Mouse (Mus musculus): ENCODE data around the gene Pdcl2. TPM values are rescaled to one million over a fixed set of nuclear protein-coding genes. Genes with fewer than 3 reads are reported as not detected.

The Pdcl2 gene
- total RNA-seq, 1 experiment: 2.0 TPM

- DNase-seq (ENCODE audit: low read depth, low spot score): no peak
- Histone ChIP-seq H3K4me1 (ENCODE audit: control insufficient read depth in 2 of 2, insufficient read depth in 2 of 2, low read length in 2 of 2, poor library complexity in 1 of 2) (peaks cover 4 to 11% of the 10 kb centered on the region in 2 experiments; a peak in 3 of 4 replicates), H3K27ac (ENCODE audit: insufficient read depth, low read depth, low read length, poor library complexity, severe bottlenecking) (no peak within 1 kb of the TSS), H3K9ac (ENCODE audit: insufficient read depth, low read depth, low read length, poor library complexity, severe bottlenecking) (peak within 1 kb of the TSS; percentile 49; the same call in 1 of the 2 replicates), H3K9me3 (ENCODE audit: control insufficient read depth, insufficient read depth, low read depth, low read length) (no peaks in the 10 kb centered on the region), H3K4me3 (ENCODE audit: insufficient read depth in 1 of 2, low read depth in 1 of 2, low read length in 2 of 2, poor library complexity in 1 of 2, severe bottlenecking in 1 of 2) (peak within 1 kb of the TSS; percentile 60 to 64), H3K36me3 (ENCODE audit: control insufficient read depth, insufficient read depth, low read length, poor library complexity, severe bottlenecking) (no peaks in the 10 kb centered on the region)
- TF ChIP-seq CHD2 (IDR thresholded peaks at IDR 0.05; ENCODE audit: low read depth, low read length) (no peak), MAFK (IDR thresholded peaks at IDR 0.05; ENCODE audit: insufficient read depth, low read depth, low read length) (no peak), ZC3H11A (IDR thresholded peaks at IDR 0.05; ENCODE audit: borderline replicate concordance, low read depth, low read length) (no peak), HCFC1 (IDR thresholded peaks at IDR 0.05; ENCODE audit: borderline replicate concordance, insufficient read depth, low read length) (no peak), ZNF384 (IDR thresholded peaks at IDR 0.05; ENCODE audit: low read depth, low read length) (no peak)
- in situ Hi-C loops (cut with MboI; ENCODE audit: low sequenced_read_pairs in 2 of 2, unreplicated experiment in 2 of 2): no loop called here
Observed at GRCm38 (mm10) chr5:76363453-76364104, 32.6 kb upstream of the Pdcl2 start, which contains the start of gene Nmu. TSS of gene Nmu (minus strand) at chr5:76363788.

- DNase-seq (ENCODE audit: low read depth, low spot score): no peak
- no peak overlapping the region for H3K4me3 ChIP-seq (ENCODE audit: insufficient read depth in 1 of 2, low read depth in 1 of 2, low read length in 2 of 2, poor library complexity in 1 of 2, severe bottlenecking in 1 of 2)
- H3K4me1 ChIP-seq (ENCODE audit: control insufficient read depth in 2 of 2, insufficient read depth in 2 of 2, low read length in 2 of 2, poor library complexity in 1 of 2): peaks cover 1 to 11% of the 10 kb centered on the region in 2 experiments; a peak in 1 of 4 replicates
- no peaks in the 10 kb centered on the region for H3K9me3 ChIP-seq (ENCODE audit: control insufficient read depth, insufficient read depth, low read depth, low read length)
- no peak overlapping the region for H3K27ac ChIP-seq (ENCODE audit: insufficient read depth, low read depth, low read length, poor library complexity, severe bottlenecking)
- TF ChIP-seq CHD2 (IDR thresholded peaks at IDR 0.05; ENCODE audit: low read depth, low read length): no peak
- TF ChIP-seq ZNF384 (IDR thresholded peaks at IDR 0.05; ENCODE audit: low read depth, low read length): no peak
- TF ChIP-seq HCFC1 (IDR thresholded peaks at IDR 0.05; ENCODE audit: borderline replicate concordance, insufficient read depth, low read length): no peak
- TF ChIP-seq MAFK (IDR thresholded peaks at IDR 0.05; ENCODE audit: insufficient read depth, low read depth, low read length): no peak
- TF ChIP-seq ZC3H11A (IDR thresholded peaks at IDR 0.05; ENCODE audit: borderline replicate concordance, low read depth, low read length): no peak
- H3K36me3 ChIP-seq (ENCODE audit: control insufficient read depth, insufficient read depth, low read length, poor library complexity, severe bottlenecking): no peaks in the 10 kb centered on the region
- in situ Hi-C loops (cut with MboI; ENCODE audit: low sequenced_read_pairs in 2 of 2, unreplicated experiment in 2 of 2): no loop called here
- no peak overlapping the region for H3K9ac ChIP-seq (ENCODE audit: insufficient read depth, low read depth, low read length, poor library complexity, severe bottlenecking)
Observed at GRCm38 (mm10) chr5:76360786-76361185, 29.8 kb upstream of the Pdcl2 start.

DNA sequence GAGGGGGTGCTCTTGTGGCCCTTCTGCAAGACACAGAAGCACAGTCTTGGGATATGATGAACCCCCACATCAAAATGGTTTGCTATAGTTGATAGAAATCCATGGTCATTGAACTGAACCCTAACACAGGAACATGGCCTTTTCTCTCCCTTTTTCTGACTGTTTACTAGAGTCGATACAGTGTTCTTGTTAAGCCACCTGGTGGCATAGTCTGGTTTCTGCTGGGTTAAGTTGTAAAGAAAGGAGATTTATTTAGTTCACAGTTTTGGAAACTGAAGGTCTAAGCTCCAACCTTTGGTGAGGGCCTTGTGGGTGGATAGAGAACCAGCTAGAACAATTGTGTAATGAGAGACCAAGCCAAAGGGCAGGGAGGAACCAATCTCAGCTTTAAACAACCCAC lies 29.1 kb upstream of the Pdcl2 start:
- H3K4me1 ChIP-seq (ENCODE audit: control insufficient read depth in 2 of 2, insufficient read depth in 2 of 2, low read length in 2 of 2, poor library complexity in 1 of 2): peaks cover 1 to 9% of the 10 kb centered on the region in 2 experiments; a peak in 1 of 4 replicates
- H3K4me3 ChIP-seq (ENCODE audit: insufficient read depth in 1 of 2, low read depth in 1 of 2, low read length in 2 of 2, poor library complexity in 1 of 2, severe bottlenecking in 1 of 2): no peak overlapping the region
- H3K9me3 ChIP-seq (ENCODE audit: control insufficient read depth, insufficient read depth, low read depth, low read length): no peaks in the 10 kb centered on the region
- no peak overlapping the region for H3K27ac ChIP-seq (ENCODE audit: insufficient read depth, low read depth, low read length, poor library complexity, severe bottlenecking)
- no peak overlapping the region for H3K9ac ChIP-seq (ENCODE audit: insufficient read depth, low read depth, low read length, poor library complexity, severe bottlenecking)
- TF ChIP-seq ZC3H11A (IDR thresholded peaks at IDR 0.05; ENCODE audit: borderline replicate concordance, low read depth, low read length) (no peak), ZNF384 (IDR thresholded peaks at IDR 0.05; ENCODE audit: low read depth, low read length) (no peak), HCFC1 (IDR thresholded peaks at IDR 0.05; ENCODE audit: borderline replicate concordance, insufficient read depth, low read length) (no peak), MAFK (IDR thresholded peaks at IDR 0.05; ENCODE audit: insufficient read depth, low read depth, low read length) (no peak), CHD2 (IDR thresholded peaks at IDR 0.05; ENCODE audit: low read depth, low read length) (no peak)
- DNase-seq (ENCODE audit: low read depth, low spot score): no peak
- in situ Hi-C loops (cut with MboI; ENCODE audit: low sequenced_read_pairs in 2 of 2, unreplicated experiment in 2 of 2): no loop called here
- no peaks in the 10 kb centered on the region for H3K36me3 ChIP-seq (ENCODE audit: control insufficient read depth, insufficient read depth, low read length, poor library complexity, severe bottlenecking)

DNA sequence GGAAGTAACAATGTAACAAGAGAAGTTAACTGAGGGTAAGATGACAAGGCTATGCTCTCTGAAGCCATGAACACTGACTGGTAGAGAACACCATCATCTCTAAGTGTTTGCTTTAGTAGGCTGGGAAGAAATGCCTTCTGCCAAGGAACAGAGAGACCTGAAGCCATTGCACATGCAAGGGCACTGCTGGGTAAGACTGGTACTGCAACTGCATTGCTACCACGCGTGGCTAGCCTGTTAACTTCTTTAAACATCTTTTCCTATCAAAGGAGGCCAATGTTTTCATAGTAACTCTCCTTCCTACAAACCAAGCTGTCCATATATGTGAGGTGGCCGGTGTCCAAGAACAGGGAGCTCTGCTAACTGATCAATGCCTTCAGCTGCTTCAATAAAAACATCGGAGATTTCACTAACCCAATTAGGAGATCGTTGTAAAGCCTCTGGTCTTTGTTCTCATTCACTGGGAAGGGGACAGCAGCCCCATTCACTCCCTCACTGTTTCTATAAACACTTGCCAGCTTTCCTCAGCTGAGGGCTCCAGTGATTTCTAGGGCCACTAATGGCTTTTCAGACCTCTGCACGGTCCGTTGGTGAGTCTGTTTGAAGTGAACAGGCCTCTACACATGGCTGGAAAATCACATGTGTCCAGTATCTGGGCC lies 21.1 kb upstream of the Pdcl2 start:
- in situ Hi-C loops (cut with MboI; ENCODE audit: low sequenced_read_pairs in 2 of 2, unreplicated experiment in 2 of 2): no loop called here
- H3K9ac ChIP-seq (ENCODE audit: insufficient read depth, low read depth, low read length, poor library complexity, severe bottlenecking): no peak overlapping the region
- no peaks in the 10 kb centered on the region for H3K9me3 ChIP-seq (ENCODE audit: control insufficient read depth, insufficient read depth, low read depth, low read length)
- H3K4me3 ChIP-seq (ENCODE audit: insufficient read depth in 1 of 2, low read depth in 1 of 2, low read length in 2 of 2, poor library complexity in 1 of 2, severe bottlenecking in 1 of 2): no peak overlapping the region
- H3K36me3 ChIP-seq (ENCODE audit: control insufficient read depth, insufficient read depth, low read length, poor library complexity, severe bottlenecking): no peaks in the 10 kb centered on the region
- H3K4me1 ChIP-seq (ENCODE audit: control insufficient read depth in 2 of 2, insufficient read depth in 2 of 2, low read length in 2 of 2, poor library complexity in 1 of 2): no peaks in the 10 kb centered on the region
- DNase-seq (ENCODE audit: low read depth, low spot score): no peak
- no peak overlapping the region for H3K27ac ChIP-seq (ENCODE audit: insufficient read depth, low read depth, low read length, poor library complexity, severe bottlenecking)
- no peak for TF ChIP-seq ZC3H11A (IDR thresholded peaks at IDR 0.05; ENCODE audit: borderline replicate concordance, low read depth, low read length)
- TF ChIP-seq HCFC1 (IDR thresholded peaks at IDR 0.05; ENCODE audit: borderline replicate concordance, insufficient read depth, low read length): no peak

Measured in ES-E14 (cell line).